Mouse (Mus musculus): ENCODE measurements around the gene Itpr2. TPM values are rescaled to one million over a fixed set of nuclear protein-coding genes. Genes with fewer than 3 reads are reported as not detected.

Gene Itpr2
- polyA plus RNA-seq, 2 experiments, result 0.64 to 1.7 TPM

- no peak overlapping the region for H3K9ac ChIP-seq (replicated peaks)
- no peak overlapping the region for H3K4me3 ChIP-seq (ENCODE audit: insufficient read depth in 1 of 2, low read depth in 2 of 2, low read length in 2 of 2)
- DNase-seq (ENCODE audit: low read depth in 3 of 3, low spot score in 3 of 3) (no peak), ATAC-seq (ENCODE audit: insufficient read depth) (no peak)
- TF ChIP-seq EP300 (IDR thresholded peaks at IDR 0.05; ENCODE audit: low read depth) (no peak), CTCF (IDR thresholded peaks at IDR 0.05; ENCODE audit: low read depth) (no peak)
- no peak overlapping the region for H3K4me2 ChIP-seq (ENCODE audit: low read depth)
- H3K36me3 ChIP-seq (replicated peaks; ENCODE audit: control insufficient read depth, insufficient read depth, low read depth), result no peaks in the 10 kb centered on the region
- H3K27ac ChIP-seq, result no peak overlapping the region
- H3K4me1 ChIP-seq (replicated peaks; ENCODE audit: control insufficient read depth in 2 of 2, insufficient read depth in 2 of 2, low read length in 1 of 2), result no peaks in the 10 kb centered on the region
- WGBS (ENCODE audit: insufficient replicate concordance), result 34% methylated on average over 5 of the region's 5 CpGs
- H3K27me3 ChIP-seq (ENCODE audit: control insufficient read depth, insufficient read depth, low read length), result no peaks in the 10 kb centered on the region
- H3K9me3 ChIP-seq (ENCODE audit: control insufficient read depth, low read length), result no peaks in the 10 kb centered on the region
Measured at GRCm38 (mm10) chr6:146521456-146522245, 19.6 kb upstream of the Itpr2 start.

- H3K27me3 ChIP-seq (ENCODE audit: control insufficient read depth, insufficient read depth, low read length), result no peaks in the 10 kb centered on the region
- H3K4me3 ChIP-seq (ENCODE audit: insufficient read depth in 1 of 2, low read depth in 2 of 2, low read length in 2 of 2), result no peak overlapping the region
- no peaks in the 10 kb centered on the region for H3K36me3 ChIP-seq (replicated peaks; ENCODE audit: control insufficient read depth, insufficient read depth, low read depth)
- H3K9me3 ChIP-seq (ENCODE audit: control insufficient read depth, low read length), result no peaks in the 10 kb centered on the region
- no peaks in the 10 kb centered on the region for H3K4me1 ChIP-seq (replicated peaks; ENCODE audit: control insufficient read depth in 2 of 2, insufficient read depth in 2 of 2, low read length in 1 of 2)
- H3K9ac ChIP-seq (replicated peaks), result no peak overlapping the region
- no peak overlapping the region for H3K4me2 ChIP-seq (ENCODE audit: low read depth)
- TF ChIP-seq EP300 (IDR thresholded peaks at IDR 0.05; ENCODE audit: low read depth) (no peak), CTCF (IDR thresholded peaks at IDR 0.05; ENCODE audit: low read depth) (no peak)
- WGBS (ENCODE audit: insufficient replicate concordance), result 59% methylated on average over 2 of the region's 2 CpGs
- H3K27ac ChIP-seq, result no peak overlapping the region
- ATAC-seq (ENCODE audit: insufficient read depth) (no peak), DNase-seq (ENCODE audit: low read depth in 3 of 3, low spot score in 3 of 3) (no peak)
Measured at GRCm38 (mm10) chr6:146519019-146519418, 17.0 kb upstream of the Itpr2 start.

- Histone ChIP-seq H3K4me1 (replicated peaks; ENCODE audit: control insufficient read depth in 2 of 2, insufficient read depth in 2 of 2, low read length in 1 of 2) (no peaks in the 10 kb centered on the region), H3K4me2 (ENCODE audit: low read depth) (no peak overlapping the region), H3K27ac (no peak overlapping the region), H3K9me3 (ENCODE audit: control insufficient read depth, low read length) (no peaks in the 10 kb centered on the region), H3K36me3 (replicated peaks; ENCODE audit: control insufficient read depth, insufficient read depth, low read depth) (no peaks in the 10 kb centered on the region), H3K27me3 (ENCODE audit: control insufficient read depth, insufficient read depth, low read length) (no peaks in the 10 kb centered on the region), H3K9ac (replicated peaks) (no peak overlapping the region), H3K4me3 (ENCODE audit: insufficient read depth in 1 of 2, low read depth in 2 of 2, low read length in 2 of 2) (no peak overlapping the region)
- no peak for DNase-seq (ENCODE audit: low read depth in 3 of 3, low spot score in 3 of 3)
- ATAC-seq (ENCODE audit: insufficient read depth), result no peak
- 33% methylated on average over 6 of the region's 6 CpGs for WGBS (ENCODE audit: insufficient replicate concordance)
- TF ChIP-seq EP300 (IDR thresholded peaks at IDR 0.05; ENCODE audit: low read depth), result no peak
Measured at GRCm38 (mm10) chr6:146515936-146516335, 13.9 kb upstream of the Itpr2 start.

GRCm38 (mm10) chr6:146514531-146514948 lies 12.5 kb upstream of the Itpr2 start:
- H3K27me3 ChIP-seq (ENCODE audit: control insufficient read depth, insufficient read depth, low read length), result no peaks in the 10 kb centered on the region
- no peak overlapping the region for H3K9ac ChIP-seq (replicated peaks)
- no peaks in the 10 kb centered on the region for H3K4me1 ChIP-seq (replicated peaks; ENCODE audit: control insufficient read depth in 2 of 2, insufficient read depth in 2 of 2, low read length in 1 of 2)
- H3K9me3 ChIP-seq (ENCODE audit: control insufficient read depth, low read length), result no peaks in the 10 kb centered on the region
- ATAC-seq (ENCODE audit: insufficient read depth), result no peak
- H3K4me2 ChIP-seq (ENCODE audit: low read depth), result no peak overlapping the region
- no peak overlapping the region for H3K4me3 ChIP-seq (ENCODE audit: insufficient read depth in 1 of 2, low read depth in 2 of 2, low read length in 2 of 2)
- WGBS (ENCODE audit: insufficient replicate concordance), result 28% methylated on average over 7 of the region's 7 CpGs
- no peaks in the 10 kb centered on the region for H3K36me3 ChIP-seq (replicated peaks; ENCODE audit: control insufficient read depth, insufficient read depth, low read depth)
- H3K27ac ChIP-seq, result no peak overlapping the region
- DNase-seq (ENCODE audit: low read depth in 3 of 3, low spot score in 3 of 3), result no peak
- TF ChIP-seq EP300 (IDR thresholded peaks at IDR 0.05; ENCODE audit: low read depth) (no peak), CTCF (IDR thresholded peaks at IDR 0.05; ENCODE audit: low read depth) (no peak)

- DNase-seq (ENCODE audit: low read depth in 3 of 3, low spot score in 3 of 3), result no peak
Measured at GRCm38 (mm10) chr6:146513899-146514298, 11.9 kb upstream of the Itpr2 start.

More at GRCm38 (mm10) chr6:146513899-146514298, 11.9 kb upstream of the Itpr2 start:
- Histone ChIP-seq H3K9ac (replicated peaks) (no peak overlapping the region), H3K4me1 (replicated peaks; ENCODE audit: control insufficient read depth in 2 of 2, insufficient read depth in 2 of 2, low read length in 1 of 2) (no peaks in the 10 kb centered on the region), H3K4me3 (ENCODE audit: insufficient read depth in 1 of 2, low read depth in 2 of 2, low read length in 2 of 2) (no peak overlapping the region), H3K36me3 (replicated peaks; ENCODE audit: control insufficient read depth, insufficient read depth, low read depth) (no peaks in the 10 kb centered on the region), H3K27me3 (ENCODE audit: control insufficient read depth, insufficient read depth, low read length) (no peaks in the 10 kb centered on the region), H3K9me3 (ENCODE audit: control insufficient read depth, low read length) (no peaks in the 10 kb centered on the region), H3K4me2 (ENCODE audit: low read depth) (no peak overlapping the region), H3K27ac (no peak overlapping the region)
- WGBS (ENCODE audit: insufficient replicate concordance), result 46% methylated on average over 5 of the region's 5 CpGs
- no peak for ATAC-seq (ENCODE audit: insufficient read depth)
- no peak for TF ChIP-seq EP300 (IDR thresholded peaks at IDR 0.05; ENCODE audit: low read depth)
- no peak for TF ChIP-seq CTCF (IDR thresholded peaks at IDR 0.05; ENCODE audit: low read depth)
